Mouse (Mus musculus) adrenal gland, postnatal 0 days (tissue): ENCODE data around the gene A430089I19Rik. TPM values are rescaled to one million over a fixed set of nuclear protein-coding genes. Genes with fewer than 3 reads are reported as not detected.

Experiments
- polyA plus RNA-seq: library from polyadenylated mRNA; unstranded; fragments of >200 nt; fragmentation: Nextera tagmentation; extraction: Ambion mirVana; gene quantifications from 2 replicates; pipeline ENCODE4 v1.2.1, GENCODE M21; 2015

Gene A430089I19Rik
- polyA plus RNA-seq = not detected in 2 replicates

DNA sequence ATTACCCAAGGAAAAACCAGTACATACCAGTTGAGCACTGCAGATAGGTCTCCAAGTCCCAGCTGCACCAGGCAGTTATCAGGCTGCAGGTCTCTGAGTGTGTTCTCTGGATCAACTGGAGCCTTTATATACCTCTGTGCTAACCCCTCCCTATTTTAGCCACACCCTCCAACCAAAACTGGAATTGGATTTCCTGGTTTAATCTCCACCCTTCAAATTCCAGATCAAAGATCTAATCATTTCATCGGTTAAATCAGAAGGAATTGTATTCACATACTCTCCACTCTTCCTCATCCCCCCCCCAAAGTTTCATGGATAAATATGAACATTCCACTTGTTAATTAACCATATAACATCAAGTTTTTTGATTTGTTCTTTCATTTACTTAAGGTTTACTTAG is at the start of gene A430089I19Rik:
Gene A430089I19Rik (minus strand): TSS at position 101 of the 400 bp plus-strand sequence.

DNA sequence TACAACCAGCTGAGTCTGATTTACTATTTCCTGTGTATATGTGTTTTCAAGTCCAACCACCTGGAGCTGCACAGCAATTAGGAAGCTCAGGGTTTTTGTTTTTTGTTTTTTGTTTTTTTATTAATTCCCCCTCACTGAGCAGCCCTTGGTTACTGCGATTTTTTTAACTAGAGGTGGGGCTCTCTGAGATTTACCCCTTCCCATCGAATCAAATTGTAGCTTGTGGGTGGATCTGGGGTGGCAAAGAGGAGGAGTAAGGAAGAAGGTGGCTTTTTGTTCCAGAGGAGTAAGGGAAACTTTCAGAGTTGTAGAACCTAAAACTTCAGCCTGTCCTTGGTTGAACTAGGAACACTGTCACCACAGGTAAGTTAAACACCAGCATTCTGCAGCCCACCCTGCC is 32.9 kb upstream of the A430089I19Rik start, which contains the start of gene AA792892:
Gene AA792892 (plus strand): TSS at position 301 of the 400 bp plus-strand sequence.

GRCm38 (mm10) chr5:94314135-94314534 is 7.5 kb upstream of the A430089I19Rik start, which contains the start of gene Gm6502:
TSS of gene Gm6502 (plus strand) at chr5:94314435.

Other genes starting within 250 kb of the A430089I19Rik start
- not detected in 2 replicates for gene BC061212, start 236.3 kb downstream of the A430089I19Rik start, polyA plus RNA-seq
- gene Gm6351, start 230.4 kb downstream of the A430089I19Rik start, polyA plus RNA-seq = not detected in 2 replicates
- not detected in 2 replicates for gene Gm3106, start 88.8 kb downstream of the A430089I19Rik start, polyA plus RNA-seq
- not detected in 2 replicates for gene Gm6502, start 7.6 kb upstream of the A430089I19Rik start, polyA plus RNA-seq
- not detected in 2 replicates for gene AA792892, start 33.0 kb upstream of the A430089I19Rik start, polyA plus RNA-seq
- not detected in 2 replicates for gene Gm7682, start 139.0 kb upstream of the A430089I19Rik start, polyA plus RNA-seq
- not detected in 2 replicates for gene Gm3139, start 219.5 kb upstream of the A430089I19Rik start, polyA plus RNA-seq